Mouse (Mus musculus): ENCODE measurements around the gene Map2k7.

GRCm38 (mm10) chr8:4245737-4246136 is 7.2 kb downstream of the Map2k7 start:
- TF ChIP-seq CTCF (IDR thresholded peaks at IDR 0.05; ENCODE audit: low read depth, low read length) = no peak
- no peak for TF ChIP-seq POLR2A (IDR thresholded peaks at IDR 0.05; ENCODE audit: insufficient read depth, low read length)

Data from ES-Bruce4 (cell line).